Mouse (Mus musculus) liver, adult 2 months (tissue): ENCODE results near the gene Arhgap22.

ENCODE experiments used
- CTCF ChIP-seq: fragments of 200-500 bp; IDR thresholded peaks from 2 replicates; pipeline ENCODE4 v1.5.1; 2011; ENCODE audit warnings: low read depth, low read length, control low read depth
- POLR2A ChIP-seq: fragments of 200-500 bp; IDR thresholded peaks from 2 replicates; pipeline ENCODE4 v1.6.1; 2011; ENCODE audit warnings: low read length, control low read depth; ENCODE audit not compliant: insufficient read depth; ENCODE audit errors: extremely low read depth

DNA sequence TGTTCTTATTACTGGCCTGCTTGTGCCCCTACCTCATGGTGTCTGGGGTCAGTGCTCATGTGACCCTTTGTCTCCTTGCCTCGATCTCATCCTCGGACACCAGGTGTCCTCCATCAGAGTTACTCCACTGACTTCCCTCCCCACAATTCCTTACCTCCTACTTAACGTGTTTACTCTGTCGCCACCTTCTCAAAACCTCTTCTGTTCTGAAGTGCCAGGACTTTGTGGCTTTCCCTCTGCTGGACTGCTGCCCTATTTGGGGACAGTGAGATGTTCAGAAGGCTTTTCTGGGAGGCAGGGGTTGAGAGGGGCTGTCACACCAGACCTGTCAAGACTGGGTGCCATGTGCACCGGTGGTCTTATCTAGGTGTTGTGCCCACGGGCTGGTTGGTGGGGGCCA lies 139.1 kb downstream of the Arhgap22 start:
- TF ChIP-seq CTCF (no peak), POLR2A (no peak)
